Mouse (Mus musculus): ENCODE results near the gene Nfam1. TPM values are rescaled to one million over a fixed set of nuclear protein-coding genes. Genes with fewer than 3 reads are reported as not detected.
A peak's percentile ranks its signal among the peaks of the same experiment; 100 is the strongest.

Nfam1 gene
- polyA plus RNA-seq, 1 experiment from 2014 or later: 1.2 TPM

DNA sequence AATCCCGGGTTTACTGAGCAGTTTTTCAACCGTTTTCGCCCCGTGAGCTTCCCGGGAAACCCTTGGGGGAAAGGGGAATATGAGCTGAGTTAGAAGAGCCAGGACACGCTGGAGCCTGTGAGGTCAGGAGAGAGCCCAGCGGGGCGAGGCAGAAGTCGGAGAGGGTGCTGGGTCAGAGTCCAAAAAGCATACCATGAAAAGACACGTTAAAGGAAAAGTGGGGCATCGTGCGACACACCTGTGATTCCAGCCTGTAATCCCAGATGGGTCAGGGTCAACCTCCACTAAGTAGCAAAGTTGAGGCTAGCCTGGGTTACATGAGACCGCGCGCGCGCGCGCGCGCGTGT, 10.2 kb upstream of the Nfam1 start:
- WGBS: 58% methylated on average over 22 of the region's 22 CpGs
- H3K9ac ChIP-seq (ENCODE audit: low read depth, low read length): no peak overlapping the region
- ATAC-seq: peak; percentile 62

DNA sequence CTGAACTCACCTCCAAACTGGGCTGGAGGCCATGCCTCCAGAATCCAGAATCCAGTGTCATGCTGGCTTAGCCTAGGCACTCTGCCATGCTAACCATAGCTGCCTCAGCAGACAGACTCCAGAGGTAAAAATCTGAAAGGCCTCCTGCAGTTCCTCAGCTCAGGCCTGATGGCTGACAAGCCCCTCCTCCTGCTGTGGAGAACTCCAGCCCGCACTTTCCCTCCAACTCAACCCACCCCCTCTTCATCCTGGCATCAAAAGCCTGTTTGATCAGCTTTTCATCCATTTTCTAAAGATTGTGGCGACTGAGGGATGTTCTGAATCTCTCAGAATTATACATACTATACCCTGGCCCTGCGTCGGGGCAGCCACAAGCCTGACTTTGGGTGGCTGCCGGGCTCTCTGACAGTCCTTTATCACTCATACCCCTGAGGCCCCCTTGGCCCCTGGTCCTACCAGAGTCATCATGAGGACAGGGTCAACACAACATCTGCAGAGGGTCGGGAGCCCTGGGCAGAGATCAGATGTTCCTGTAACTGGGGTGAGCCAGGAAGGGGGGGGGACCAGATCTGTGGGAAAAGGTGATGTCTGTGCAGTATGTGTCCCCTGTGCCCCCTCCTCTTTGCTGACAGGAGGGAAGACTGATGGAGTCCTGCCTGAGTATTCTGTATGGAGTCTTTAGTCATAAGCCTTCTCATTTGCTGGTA, 9.7 kb upstream of the Nfam1 start:
- no peak for TF ChIP-seq CTCF (IDR thresholded peaks at IDR 0.05; ENCODE audit: low read depth)
- peak overlapping the region; percentile 54 for H3K27ac ChIP-seq (ENCODE audit: low read depth, low read length)
- no peak for ATAC-seq
- H3K9ac ChIP-seq (ENCODE audit: low read depth, low read length): no peak overlapping the region
- H3K4me3 ChIP-seq (ENCODE audit: low read depth, low read length): no peak overlapping the region
- H3K4me2 ChIP-seq (replicated peaks; ENCODE audit: low read depth): no peak overlapping the region
- no peaks in the 10 kb centered on the region for H3K36me3 ChIP-seq (ENCODE audit: control insufficient read depth, insufficient read depth)
- H3K27me3 ChIP-seq (replicated peaks; ENCODE audit: control insufficient read depth, insufficient read depth, low read length): no peaks in the 10 kb centered on the region
- H3K9me3 ChIP-seq (ENCODE audit: control insufficient read depth): no peaks in the 10 kb centered on the region
- WGBS: 24% methylated on average over 6 of the region's 6 CpGs
- peaks cover 13% of the 10 kb centered on the region; the same call in 1 of the 2 replicates for H3K4me1 ChIP-seq (replicated peaks; ENCODE audit: control insufficient read depth, insufficient read depth, low read length)

More for the DNA sequence above, 10.2 kb upstream of the Nfam1 start:
- no peaks in the 10 kb centered on the region for H3K9me3 ChIP-seq (ENCODE audit: control insufficient read depth)
- no peak for TF ChIP-seq CTCF (IDR thresholded peaks at IDR 0.05; ENCODE audit: low read depth)
- no peak overlapping the region for H3K4me2 ChIP-seq (replicated peaks; ENCODE audit: low read depth)
- no peak overlapping the region for H3K27ac ChIP-seq (ENCODE audit: low read depth, low read length)
- H3K4me1 ChIP-seq (replicated peaks; ENCODE audit: control insufficient read depth, insufficient read depth, low read length): peaks cover 13% of the 10 kb centered on the region; the same call in 1 of the 2 replicates
- H3K4me3 ChIP-seq (ENCODE audit: low read depth, low read length): no peak overlapping the region
- H3K36me3 ChIP-seq (ENCODE audit: control insufficient read depth, insufficient read depth): no peaks in the 10 kb centered on the region
- no peaks in the 10 kb centered on the region for H3K27me3 ChIP-seq (replicated peaks; ENCODE audit: control insufficient read depth, insufficient read depth, low read length)

DNA sequence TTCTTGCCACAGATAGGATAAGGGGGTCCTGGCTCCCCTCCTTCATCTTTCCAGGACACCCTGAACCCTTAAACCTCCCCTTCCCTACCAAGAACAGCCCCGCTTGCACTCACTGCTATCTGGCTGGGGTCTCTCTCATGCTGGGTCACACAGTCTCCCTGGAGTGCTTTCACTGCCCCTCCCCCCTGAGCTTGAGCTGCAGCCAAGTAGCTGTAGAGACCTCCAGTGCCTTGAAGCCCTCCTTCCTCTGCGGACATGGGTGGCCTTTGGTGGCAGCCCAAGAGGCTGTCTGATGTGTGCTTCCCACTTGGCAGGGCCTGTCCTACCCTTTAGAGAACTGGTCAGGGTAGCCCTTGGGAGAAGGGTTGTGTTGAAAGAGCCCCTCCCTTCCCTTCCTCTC, 7.0 kb upstream of the Nfam1 start:
- no peak for TF ChIP-seq CTCF (IDR thresholded peaks at IDR 0.05; ENCODE audit: low read depth)
- Histone ChIP-seq H3K27ac (ENCODE audit: low read depth, low read length) (no peak overlapping the region), H3K36me3 (ENCODE audit: control insufficient read depth, insufficient read depth) (no peaks in the 10 kb centered on the region), H3K4me2 (replicated peaks; ENCODE audit: low read depth) (no peak overlapping the region), H3K9ac (ENCODE audit: low read depth, low read length) (no peak overlapping the region), H3K27me3 (replicated peaks; ENCODE audit: control insufficient read depth, insufficient read depth, low read length) (no peaks in the 10 kb centered on the region), H3K9me3 (ENCODE audit: control insufficient read depth) (no peaks in the 10 kb centered on the region), H3K4me1 (replicated peaks; ENCODE audit: control insufficient read depth, insufficient read depth, low read length) (peaks cover 13% of the 10 kb centered on the region; the same call in 1 of the 2 replicates), H3K4me3 (ENCODE audit: low read depth, low read length) (no peak overlapping the region)
- ATAC-seq: no peak
- 59% methylated on average over 2 of the region's 2 CpGs for WGBS

DNA sequence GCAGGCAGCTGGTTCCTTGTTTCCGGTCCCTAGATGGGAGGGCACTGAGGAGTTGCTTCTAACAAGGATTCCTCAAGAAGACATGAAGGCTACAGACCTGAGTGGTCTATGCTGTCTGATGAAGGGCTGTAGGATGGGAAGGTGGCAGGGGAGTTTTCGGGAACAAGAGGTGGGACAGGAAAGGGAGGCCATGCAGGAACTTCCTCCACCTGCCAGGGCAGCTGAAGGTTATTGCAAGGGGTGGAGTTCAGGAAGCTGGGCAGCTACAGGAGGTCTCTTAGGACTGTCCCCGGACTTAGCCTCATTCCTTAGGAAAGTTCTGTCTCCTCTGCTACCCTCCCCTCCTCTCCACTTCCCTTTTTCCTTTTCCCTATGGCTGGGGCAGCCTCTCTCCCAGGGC, 5.7 kb upstream of the Nfam1 start:
- H3K4me3 ChIP-seq (ENCODE audit: low read depth, low read length): no peak overlapping the region
- no peak for ATAC-seq
- H3K27me3 ChIP-seq (replicated peaks; ENCODE audit: control insufficient read depth, insufficient read depth, low read length): no peaks in the 10 kb centered on the region
- H3K27ac ChIP-seq (ENCODE audit: low read depth, low read length): peak overlapping the region; percentile 64
- H3K36me3 ChIP-seq (ENCODE audit: control insufficient read depth, insufficient read depth): no peaks in the 10 kb centered on the region
- H3K9me3 ChIP-seq (ENCODE audit: control insufficient read depth): no peaks in the 10 kb centered on the region
- no peak for TF ChIP-seq CTCF (IDR thresholded peaks at IDR 0.05; ENCODE audit: low read depth)
- WGBS: 56% methylated on average over 3 of the region's 3 CpGs
- no peak overlapping the region for H3K9ac ChIP-seq (ENCODE audit: low read depth, low read length)
- peaks cover 10% of the 10 kb centered on the region; the same call in 1 of the 2 replicates for H3K4me1 ChIP-seq (replicated peaks; ENCODE audit: control insufficient read depth, insufficient read depth, low read length)
- H3K4me2 ChIP-seq (replicated peaks; ENCODE audit: low read depth): no peak overlapping the region

DNA sequence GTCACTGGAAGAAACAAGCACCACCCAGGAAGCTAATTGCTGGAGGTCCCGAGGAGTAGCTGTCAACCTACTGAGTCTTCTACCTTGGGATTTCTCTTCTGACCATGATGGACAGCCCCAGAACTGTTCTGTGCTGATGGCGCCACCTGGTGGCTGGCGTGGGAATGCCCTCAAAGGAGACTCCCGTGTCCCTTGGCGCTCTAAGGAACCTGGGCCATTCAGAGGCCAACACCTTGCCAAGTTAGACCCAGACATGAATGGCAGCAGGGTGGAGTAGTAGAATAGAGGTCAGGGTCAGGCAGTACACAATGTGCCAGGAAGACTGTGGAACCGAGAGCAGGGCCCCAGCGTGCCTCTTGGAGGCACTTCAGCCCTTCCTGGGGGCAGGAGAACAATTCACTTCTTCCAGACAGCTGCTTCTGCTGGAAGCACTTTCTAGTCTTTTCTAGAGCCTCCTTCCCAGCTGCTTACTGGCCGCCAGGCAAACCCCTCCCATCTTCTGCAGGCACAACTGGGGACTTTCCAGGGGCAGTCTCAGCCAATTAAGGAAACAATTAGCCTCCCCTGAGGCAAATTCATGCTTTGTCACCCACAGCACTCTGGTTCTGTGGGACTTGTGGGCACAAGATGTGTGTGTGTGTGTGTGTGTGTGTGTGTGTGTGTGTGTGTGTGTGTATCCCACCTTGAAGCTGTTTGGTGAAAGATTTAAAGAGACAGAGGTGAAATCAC, 4.8 kb upstream of the Nfam1 start:
- 5% methylated on average over 8 of the region's 8 CpGs for WGBS
- no peaks in the 10 kb centered on the region for H3K36me3 ChIP-seq (ENCODE audit: control insufficient read depth, insufficient read depth)

DNA sequence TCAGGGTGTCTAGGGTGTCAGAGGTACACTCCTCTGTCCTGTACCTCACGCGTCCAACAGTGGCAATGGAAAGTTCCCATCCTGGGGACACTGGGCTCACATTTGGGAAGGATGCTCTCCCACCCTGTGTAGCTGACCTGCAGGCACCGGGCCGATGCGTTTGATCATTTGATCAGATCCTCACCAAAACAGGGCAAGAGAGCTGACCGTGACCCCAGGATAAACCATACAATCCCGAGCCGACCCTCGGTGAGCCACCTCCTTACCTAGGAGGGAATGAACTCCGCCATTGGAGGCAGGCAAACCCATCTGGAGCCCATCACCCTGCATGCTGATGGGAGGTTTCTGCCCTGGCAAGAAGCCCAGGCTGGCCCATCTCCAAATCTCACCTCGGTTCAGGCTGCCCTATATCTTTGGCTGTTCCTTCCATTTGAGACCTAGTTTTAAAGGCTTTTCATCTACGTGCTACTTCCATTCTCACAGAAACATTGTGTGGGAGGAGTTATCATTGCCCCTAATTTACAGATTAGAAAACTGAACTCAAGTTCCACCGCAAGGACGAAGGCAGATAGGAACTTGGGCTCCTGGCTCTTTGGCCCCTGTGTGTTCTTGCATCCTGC, 3.9 kb upstream of the Nfam1 start:
- Histone ChIP-seq H3K27me3 (replicated peaks; ENCODE audit: control insufficient read depth, insufficient read depth, low read length) (no peaks in the 10 kb centered on the region), H3K4me1 (replicated peaks; ENCODE audit: control insufficient read depth, insufficient read depth, low read length) (no peaks in the 10 kb centered on the region), H3K9ac (ENCODE audit: low read depth, low read length) (no peak overlapping the region), H3K4me2 (replicated peaks; ENCODE audit: low read depth) (no peak overlapping the region), H3K36me3 (ENCODE audit: control insufficient read depth, insufficient read depth) (no peaks in the 10 kb centered on the region), H3K4me3 (ENCODE audit: low read depth, low read length) (no peak overlapping the region), H3K27ac (ENCODE audit: low read depth, low read length) (no peak overlapping the region), H3K9me3 (ENCODE audit: control insufficient read depth) (no peaks in the 10 kb centered on the region)
- WGBS: 73% methylated on average over 14 of the region's 14 CpGs
- no peak for ATAC-seq
- TF ChIP-seq CTCF (IDR thresholded peaks at IDR 0.05; ENCODE audit: low read depth): no peak

More for the DNA sequence above, 4.8 kb upstream of the Nfam1 start:
- Histone ChIP-seq H3K4me2 (replicated peaks; ENCODE audit: low read depth) (no peak overlapping the region), H3K4me1 (replicated peaks; ENCODE audit: control insufficient read depth, insufficient read depth, low read length) (peaks cover 5% of the 10 kb centered on the region; the same call in 1 of the 2 replicates), H3K27ac (ENCODE audit: low read depth, low read length) (peak overlapping the region; percentile 64), H3K4me3 (ENCODE audit: low read depth, low read length) (no peak overlapping the region), H3K27me3 (replicated peaks; ENCODE audit: control insufficient read depth, insufficient read depth, low read length) (no peaks in the 10 kb centered on the region), H3K9ac (ENCODE audit: low read depth, low read length) (no peak overlapping the region), H3K9me3 (ENCODE audit: control insufficient read depth) (no peaks in the 10 kb centered on the region)
- ATAC-seq: peak; percentile 95
- TF ChIP-seq CTCF (IDR thresholded peaks at IDR 0.05; ENCODE audit: low read depth): peak; percentile 99

All from intestine, postnatal 0 days (tissue).